Mouse (Mus musculus): ENCODE measurements around the gene Prr12. TPM values are rescaled to one million over a fixed set of nuclear protein-coding genes. Genes with fewer than 3 reads are reported as not detected.

The Prr12 gene
- total and polyA plus RNA-seq, 2 experiments from 2014 or later: 3.8 to 12.5 TPM

DNA sequence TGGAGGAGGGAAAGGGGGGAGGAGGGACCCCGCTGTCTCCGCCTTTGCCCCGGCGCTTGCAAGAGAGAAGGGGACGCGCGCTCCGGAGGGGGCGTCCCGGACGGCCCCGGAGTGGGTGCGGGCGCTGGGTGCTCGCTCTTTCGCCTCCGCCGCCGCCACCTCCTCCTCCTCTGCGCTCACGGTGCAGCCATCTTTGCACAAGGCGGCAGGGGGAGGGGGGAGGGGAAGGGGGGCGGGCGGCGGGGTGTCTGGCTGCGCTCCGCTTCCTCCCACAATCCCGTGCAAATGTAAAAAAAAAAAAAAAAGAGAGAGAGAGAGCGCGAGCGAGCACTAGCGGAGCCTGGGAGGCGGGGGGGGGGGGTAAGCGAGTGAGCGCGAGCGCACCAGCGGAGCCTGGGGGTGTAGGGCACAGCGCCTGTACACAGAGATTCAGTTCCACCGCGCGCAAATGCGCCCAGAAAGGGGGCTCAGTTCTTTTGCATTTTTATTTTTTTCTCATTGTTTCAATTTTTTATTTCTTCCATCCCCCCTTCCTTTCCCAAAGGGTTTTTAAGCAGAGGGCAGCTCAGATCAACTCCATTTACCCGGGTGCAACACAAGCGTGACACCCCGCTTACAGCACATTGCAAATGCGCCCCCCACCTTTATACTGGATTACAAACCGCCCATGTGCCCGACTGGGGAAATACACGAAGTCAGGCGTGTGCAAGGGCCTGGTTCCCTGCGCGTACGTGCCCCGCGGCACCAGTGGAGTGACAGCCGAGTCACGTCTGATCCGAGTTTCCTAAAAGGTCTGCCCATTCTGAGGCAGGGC is 643 bp upstream of the Prr12 start:
- peak overlapping the region; percentile 91 for H3K27ac ChIP-seq (ENCODE audit: low read depth)
- under 1% methylated on average over 30 of the region's 59 CpGs for WGBS
- no peaks in the 10 kb centered on the region for H3K9me3 ChIP-seq (replicated peaks; ENCODE audit: control insufficient read depth, low read length)
- peak; percentile 54 for ATAC-seq (ENCODE audit: insufficient read depth, low read depth)
- H3K9ac ChIP-seq (replicated peaks; ENCODE audit: low read depth, low read length): peak overlapping the region; percentile 76
- H3K4me2 ChIP-seq (ENCODE audit: low read depth, low read length): peak overlapping the region; percentile 99
- peaks cover 14% of the 10 kb centered on the region for H3K4me1 ChIP-seq (ENCODE audit: control insufficient read depth, insufficient read depth)
- peak; percentile 68 for DNase-seq (ENCODE audit: low spot score)
- peaks cover 24% of the 10 kb centered on the region for H3K36me3 ChIP-seq (replicated peaks; ENCODE audit: control insufficient read depth, insufficient read depth, low read length)
- peak overlapping the region; percentile 67 for H3K4me3 ChIP-seq (ENCODE audit: low read depth, low read length)
- H3K27me3 ChIP-seq (ENCODE audit: control insufficient read depth, insufficient read depth, low read length): no peaks in the 10 kb centered on the region
- TF ChIP-seq EP300 (IDR thresholded peaks at IDR 0.05; ENCODE audit: low read depth): peak; percentile 59; the same call in 1 of the 2 replicates
- no peak for TF ChIP-seq CTCF (IDR thresholded peaks at IDR 0.05; ENCODE audit: low read depth)

DNA sequence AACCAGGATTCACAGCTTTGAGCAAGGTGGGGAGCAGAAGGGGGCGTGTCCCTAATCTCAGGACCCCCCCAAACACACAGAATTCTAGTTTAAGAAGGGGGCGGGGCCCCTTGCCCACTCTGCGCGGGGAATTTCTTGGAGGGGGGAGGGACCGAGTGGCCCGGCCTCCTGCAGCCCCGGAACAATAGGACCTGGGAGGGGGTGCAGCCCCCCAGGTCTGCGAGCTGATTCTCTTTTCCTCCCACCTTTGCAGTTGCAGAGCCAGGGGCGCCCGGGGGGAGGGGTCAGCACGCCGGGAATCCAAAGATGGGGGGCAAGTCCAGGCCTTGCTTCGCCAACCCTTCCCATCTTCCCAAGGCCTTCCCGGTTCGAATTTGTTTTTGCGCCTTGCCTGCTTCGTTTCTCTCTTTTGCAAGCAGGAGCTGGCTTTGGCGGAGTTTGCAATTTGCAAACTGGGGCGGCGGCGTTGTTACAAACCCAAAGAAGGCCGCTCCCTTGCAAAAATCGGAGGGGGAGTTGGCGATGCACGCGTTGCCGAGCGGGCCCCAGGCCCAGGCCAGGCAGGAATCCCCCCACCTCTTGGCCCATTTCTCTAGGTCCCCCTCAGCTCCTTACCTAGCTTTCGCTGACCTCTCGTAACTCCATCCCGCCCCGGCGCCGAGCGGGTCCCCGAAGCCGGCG is 360 bp downstream of the Prr12 start:
- Histone ChIP-seq H3K9me3 (replicated peaks; ENCODE audit: control insufficient read depth, low read length) (no peaks in the 10 kb centered on the region), H3K4me2 (ENCODE audit: low read depth, low read length) (peak overlapping the region; percentile 99), H3K27me3 (ENCODE audit: control insufficient read depth, insufficient read depth, low read length) (no peaks in the 10 kb centered on the region), H3K4me1 (ENCODE audit: control insufficient read depth, insufficient read depth) (peaks cover 14% of the 10 kb centered on the region), H3K4me3 (ENCODE audit: low read depth, low read length) (peak overlapping the region; percentile 67), H3K36me3 (replicated peaks; ENCODE audit: control insufficient read depth, insufficient read depth, low read length) (peaks cover 34% of the 10 kb centered on the region), H3K27ac (ENCODE audit: low read depth) (peak overlapping the region; percentile 91), H3K9ac (replicated peaks; ENCODE audit: low read depth, low read length) (peak overlapping the region; percentile 76)
- DNase-seq (ENCODE audit: low spot score) (no peak), ATAC-seq (ENCODE audit: insufficient read depth, low read depth) (no peak)
- under 1% methylated on average over 38 of the region's 38 CpGs for WGBS
- TF ChIP-seq CTCF (IDR thresholded peaks at IDR 0.05; ENCODE audit: low read depth) (no peak), EP300 (IDR thresholded peaks at IDR 0.05; ENCODE audit: low read depth) (no peak)

GRCm38 (mm10) chr7:45051601-45051974 is 1.1 kb downstream of the Prr12 start:
- Histone ChIP-seq H3K36me3 (replicated peaks; ENCODE audit: control insufficient read depth, insufficient read depth, low read length) (peaks cover 42% of the 10 kb centered on the region), H3K9me3 (replicated peaks; ENCODE audit: control insufficient read depth, low read length) (no peaks in the 10 kb centered on the region), H3K9ac (replicated peaks; ENCODE audit: low read depth, low read length) (peak overlapping the region; percentile 76; the same call in 1 of the 2 replicates), H3K4me3 (ENCODE audit: low read depth, low read length) (peak overlapping the region; percentile 67), H3K27me3 (ENCODE audit: control insufficient read depth, insufficient read depth, low read length) (no peaks in the 10 kb centered on the region), H3K4me2 (ENCODE audit: low read depth, low read length) (peak overlapping the region; percentile 99), H3K27ac (ENCODE audit: low read depth) (0 out of 2 replicates have a peak overlapping the region, but pooled peaks have one; percentile 91), H3K4me1 (ENCODE audit: control insufficient read depth, insufficient read depth) (peaks cover 14% of the 10 kb centered on the region)
- ATAC-seq (ENCODE audit: insufficient read depth, low read depth) (no peak), DNase-seq (ENCODE audit: low spot score) (no peak)
- TF ChIP-seq EP300 (IDR thresholded peaks at IDR 0.05; ENCODE audit: low read depth): no peak
- TF ChIP-seq CTCF (IDR thresholded peaks at IDR 0.05; ENCODE audit: low read depth): no peak
- 5% methylated on average over 13 of the region's 13 CpGs for WGBS

GRCm38 (mm10) chr7:45050945-45051600 is 1.6 kb downstream of the Prr12 start:
- H3K4me3 ChIP-seq (ENCODE audit: low read depth, low read length): peak overlapping the region; percentile 67
- peak overlapping the region; percentile 99 for H3K4me2 ChIP-seq (ENCODE audit: low read depth, low read length)
- peak; percentile 86 for DNase-seq (ENCODE audit: low spot score)
- TF ChIP-seq CTCF (IDR thresholded peaks at IDR 0.05; ENCODE audit: low read depth) (no peak), EP300 (IDR thresholded peaks at IDR 0.05; ENCODE audit: low read depth) (no peak)
- WGBS: 16% methylated on average over 16 of the region's 16 CpGs
- H3K9me3 ChIP-seq (replicated peaks; ENCODE audit: control insufficient read depth, low read length): no peaks in the 10 kb centered on the region
- ATAC-seq (ENCODE audit: insufficient read depth, low read depth): peak; percentile 8; the same call in 1 of the 2 replicates
- peaks cover 47% of the 10 kb centered on the region for H3K36me3 ChIP-seq (replicated peaks; ENCODE audit: control insufficient read depth, insufficient read depth, low read length)
- 0 out of 2 replicates have a peak overlapping the region, but pooled peaks have one; percentile 18 for H3K27ac ChIP-seq (ENCODE audit: low read depth)
- no peaks in the 10 kb centered on the region for H3K27me3 ChIP-seq (ENCODE audit: control insufficient read depth, insufficient read depth, low read length)
- H3K4me1 ChIP-seq (ENCODE audit: control insufficient read depth, insufficient read depth): peaks cover 14% of the 10 kb centered on the region
- 0 out of 2 replicates have a peak overlapping the region, but pooled peaks have one; percentile 76 for H3K9ac ChIP-seq (replicated peaks; ENCODE audit: low read depth, low read length)

DNA sequence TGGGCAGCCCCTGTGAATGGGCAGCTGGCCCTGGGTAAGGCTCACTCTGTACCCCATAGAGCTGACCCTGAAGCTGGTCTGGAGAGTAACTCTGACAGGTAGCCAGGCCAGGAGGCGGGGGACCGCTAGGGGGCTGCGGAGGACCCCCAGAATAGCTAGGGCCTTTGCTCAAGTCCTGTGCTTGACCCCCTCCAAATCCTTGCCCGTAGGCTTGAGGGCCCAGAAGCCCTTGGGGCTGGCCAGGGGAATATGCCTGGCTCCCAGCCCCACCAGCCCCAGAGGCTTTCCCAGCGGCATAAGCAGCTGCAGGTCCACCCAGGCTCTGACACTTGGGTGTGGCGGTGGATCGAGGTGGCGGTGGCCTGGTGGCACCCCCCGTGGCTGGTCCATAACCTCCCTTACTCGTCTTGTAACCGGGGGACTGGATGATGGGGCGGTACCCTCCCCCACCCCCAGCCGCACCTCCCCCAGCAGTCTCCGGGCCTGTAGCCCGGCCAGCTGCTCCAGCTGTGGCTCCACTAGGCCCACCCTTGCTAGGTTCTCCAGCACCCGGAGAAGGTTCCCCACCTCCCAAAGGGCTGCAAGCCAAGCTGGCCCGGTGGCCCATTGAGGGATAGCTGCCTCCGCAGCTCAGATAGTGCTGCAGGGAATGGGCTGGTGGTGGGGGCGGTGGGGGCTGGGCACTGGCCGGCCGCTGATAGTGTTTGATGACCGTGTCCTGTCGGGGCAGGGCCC is 3.6 kb downstream of the Prr12 start:
- H3K4me1 ChIP-seq (ENCODE audit: control insufficient read depth, insufficient read depth): peaks cover 14% of the 10 kb centered on the region
- DNase-seq (ENCODE audit: low spot score) (no peak), ATAC-seq (ENCODE audit: insufficient read depth, low read depth) (no peak)
- WGBS: 89% methylated on average over 19 of the region's 23 CpGs
- TF ChIP-seq EP300 (IDR thresholded peaks at IDR 0.05; ENCODE audit: low read depth): no peak
- no peak for TF ChIP-seq CTCF (IDR thresholded peaks at IDR 0.05; ENCODE audit: low read depth)
- H3K4me3 ChIP-seq (ENCODE audit: low read depth, low read length): no peak overlapping the region
- H3K36me3 ChIP-seq (replicated peaks; ENCODE audit: control insufficient read depth, insufficient read depth, low read length): peaks cover 67% of the 10 kb centered on the region
- H3K27me3 ChIP-seq (ENCODE audit: control insufficient read depth, insufficient read depth, low read length): no peaks in the 10 kb centered on the region
- H3K4me2 ChIP-seq (ENCODE audit: low read depth, low read length): no peak overlapping the region
- no peaks in the 10 kb centered on the region for H3K9me3 ChIP-seq (replicated peaks; ENCODE audit: control insufficient read depth, low read length)
- H3K27ac ChIP-seq (ENCODE audit: low read depth): no peak overlapping the region
- no peak overlapping the region for H3K9ac ChIP-seq (replicated peaks; ENCODE audit: low read depth, low read length)

All from heart, postnatal 0 days (tissue).